Mouse (Mus musculus): ENCODE measurements around the gene F10. TPM values are rescaled to one million over a fixed set of nuclear protein-coding genes. Genes with fewer than 3 reads are reported as not detected.

The F10 gene
- polyA plus RNA-seq, 1 experiment from 2014 or later: 0.96 TPM

DNA sequence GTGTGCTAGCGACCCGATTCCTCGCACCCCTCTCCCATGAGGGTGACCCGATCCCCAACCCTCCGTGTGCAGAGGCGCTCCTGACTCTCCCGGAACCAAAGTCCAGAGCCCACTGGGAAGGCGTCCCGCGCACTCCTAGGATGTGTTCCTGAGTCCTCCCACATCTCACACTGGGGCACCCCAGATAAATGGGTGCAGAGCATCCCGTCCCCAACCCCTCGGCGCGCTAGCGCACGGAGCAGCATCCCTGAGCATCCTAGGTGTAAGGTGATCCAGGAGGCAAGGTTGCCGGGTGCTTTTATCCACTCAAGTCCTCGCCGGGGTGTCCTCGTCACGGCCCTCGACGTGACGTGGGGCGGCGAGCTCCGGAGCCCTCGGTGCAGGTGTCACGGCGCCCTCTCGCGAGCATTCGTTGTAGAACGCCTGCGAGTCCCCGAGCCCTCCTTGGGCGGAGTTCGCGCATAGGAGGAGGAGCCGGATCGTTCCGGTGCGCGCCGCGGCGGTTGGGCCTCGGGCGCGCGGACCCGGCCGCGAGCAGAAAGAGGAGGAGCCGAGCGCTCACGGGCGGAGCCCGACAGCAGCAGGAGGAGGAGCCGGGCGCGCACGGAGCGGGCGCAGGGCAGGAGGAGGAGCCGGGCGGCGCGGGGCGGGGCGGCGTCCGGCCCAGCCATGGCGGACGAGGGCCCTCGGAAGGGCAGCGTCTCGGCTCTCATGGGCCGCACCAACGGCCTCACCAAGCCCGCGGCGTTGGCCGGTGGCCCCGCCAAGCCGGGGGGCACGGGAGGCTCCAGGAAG is 68.2 kb downstream of the F10 start, which contains the start of the genes Pcid2 and Cul4a:
Pcid2 (minus strand) TSS at position 373 of the 795 bp plus-strand sequence.
Cul4a (plus strand) TSS at position 535 of the 795 bp plus-strand sequence.
- H3K27me3 ChIP-seq (ENCODE audit: control insufficient read depth, insufficient read depth, low read length): no peaks in the 10 kb centered on the region
- ATAC-seq (ENCODE audit: insufficient number of reproducible peaks, insufficient read depth, low FRiP score, low read depth): peak; percentile 96
- H3K9ac ChIP-seq (ENCODE audit: low read length): peak within 1 kb of the TSS; percentile 97
- peaks cover 13% of the 10 kb centered on the region; the same call in 1 of the 2 replicates for H3K36me3 ChIP-seq (ENCODE audit: control insufficient read depth, insufficient read depth, low read length)
- H3K4me1 ChIP-seq (ENCODE audit: control insufficient read depth in 2 of 2, insufficient read depth in 2 of 2, low read length in 2 of 2): peaks cover 12 to 26% of the 10 kb centered on the region in 2 experiments
- H3K4me3 ChIP-seq (ENCODE audit: control insufficient read depth in 1 of 2, insufficient read depth in 1 of 2, low read depth in 1 of 2, low read length in 2 of 2): peak within 1 kb of the TSS; percentile 82 to 86
- H3K9me3 ChIP-seq (ENCODE audit: control insufficient read depth, low read length): no peaks in the 10 kb centered on the region
- H3K27ac ChIP-seq (replicated peaks in 1 of 2; ENCODE audit: control insufficient read depth in 1 of 2, insufficient read depth in 1 of 2, low read depth in 2 of 2, low read length in 2 of 2): peak within 1 kb of the TSS; percentile 94 to 95
- H3K4me2 ChIP-seq (ENCODE audit: low read length): peak within 1 kb of the TSS; percentile 92
- under 1% methylated on average over 73 of the region's 87 CpGs for WGBS

DNA sequence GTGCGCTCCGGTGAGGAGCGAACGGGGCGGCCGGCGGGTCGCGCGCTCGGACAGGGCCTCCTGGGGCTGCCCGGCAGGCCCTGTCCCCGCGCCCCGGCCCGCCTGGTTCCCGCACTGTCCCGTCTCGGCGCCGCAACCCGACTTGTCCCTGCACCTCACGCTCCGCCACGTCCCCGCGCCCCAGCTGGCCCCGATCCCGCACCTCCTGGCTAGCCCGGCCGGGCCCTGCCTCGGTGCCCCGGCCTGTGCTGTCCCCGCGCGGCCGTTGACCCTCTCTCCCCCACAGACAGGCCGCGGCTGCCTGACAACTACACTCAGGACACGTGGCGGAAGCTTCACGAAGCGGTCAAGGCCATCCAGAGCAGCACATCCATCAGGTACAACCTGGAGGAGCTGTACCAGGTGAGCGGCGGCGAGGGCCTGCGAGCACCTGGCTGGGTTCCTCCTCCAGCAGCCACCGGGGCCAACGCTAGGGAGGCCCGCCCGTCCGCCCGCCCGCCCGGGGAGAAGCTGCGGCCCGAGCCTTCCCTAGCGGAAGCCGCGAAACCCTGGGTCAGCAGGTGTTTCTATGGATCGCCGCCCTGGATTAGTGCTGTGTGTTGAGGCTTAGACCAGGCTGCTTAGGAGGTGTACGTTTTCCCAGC is 68.9 kb downstream of the F10 start:
- under 1% methylated on average over 62 of the region's 63 CpGs for WGBS

More for the DNA sequence above, 68.9 kb downstream of the F10 start:
- Histone ChIP-seq H3K4me3 (ENCODE audit: control insufficient read depth in 1 of 2, insufficient read depth in 1 of 2, low read depth in 1 of 2, low read length in 2 of 2) (peak overlapping the region; percentile 82 to 86), H3K36me3 (ENCODE audit: control insufficient read depth, insufficient read depth, low read length) (peaks cover 13% of the 10 kb centered on the region; the same call in 1 of the 2 replicates), H3K9ac (ENCODE audit: low read length) (peak overlapping the region; percentile 97), H3K4me1 (ENCODE audit: control insufficient read depth in 2 of 2, insufficient read depth in 2 of 2, low read length in 2 of 2) (peaks cover 12 to 26% of the 10 kb centered on the region in 2 experiments), H3K27me3 (ENCODE audit: control insufficient read depth, insufficient read depth, low read length) (no peaks in the 10 kb centered on the region), H3K27ac (replicated peaks in 1 of 2; ENCODE audit: control insufficient read depth in 1 of 2, insufficient read depth in 1 of 2, low read depth in 2 of 2, low read length in 2 of 2) (peak overlapping the region; percentile 60 to 90; a peak in 3 of 4 replicates), H3K4me2 (ENCODE audit: low read length) (peak overlapping the region; percentile 92), H3K9me3 (ENCODE audit: control insufficient read depth, low read length) (no peaks in the 10 kb centered on the region)
- ATAC-seq (ENCODE audit: insufficient number of reproducible peaks, insufficient read depth, low FRiP score, low read depth): peak; percentile 38

Other genes with a start within 250 kb of the F10 start
- gene Mcf2l, start 163.5 kb upstream of the F10 start, polyA plus RNA-seq (2014; fragmentation: Nextera tagmentation; extraction: Ambion mirVana): 12.4 and 13.4 TPM in 2 replicates
- gene F7, start 11.3 kb upstream of the F10 start, polyA plus RNA-seq (2014; fragmentation: Nextera tagmentation; extraction: Ambion mirVana): not detected in 2 replicates
- 0.28 and 0.54 TPM in 2 replicates for gene Proz, start 23.6 kb downstream of the F10 start, polyA plus RNA-seq (2014; fragmentation: Nextera tagmentation; extraction: Ambion mirVana)
- gene Pcid2, start 68.2 kb downstream of the F10 start, polyA plus RNA-seq (2014; fragmentation: Nextera tagmentation; extraction: Ambion mirVana): 22.5 and 23.2 TPM in 2 replicates
- gene Cul4a, start 68.3 kb downstream of the F10 start, polyA plus RNA-seq (2014; fragmentation: Nextera tagmentation; extraction: Ambion mirVana): 109 and 114 TPM in 2 replicates
- gene Lamp1, start 121.9 kb downstream of the F10 start, polyA plus RNA-seq (2014; fragmentation: Nextera tagmentation; extraction: Ambion mirVana): 355 and 361 TPM in 2 replicates
- gene Grtp1, start 163.3 kb downstream of the F10 start, polyA plus RNA-seq (2014; fragmentation: Nextera tagmentation; extraction: Ambion mirVana): 19.6 and 21.3 TPM in 2 replicates
- 225 and 239 TPM in 2 replicates for gene Adprhl1, start 216.9 kb downstream of the F10 start, polyA plus RNA-seq (2014; fragmentation: Nextera tagmentation; extraction: Ambion mirVana)